Mouse (Mus musculus): ENCODE measurements at regions not wholly inside any gene's neighbourhood (a gene's known extent, or its start where the extent isn't known, plus 50 kb on each side); places are given as distances from the start of the nearest gene placed in this dataset.
"Not testable (repeated sequence)": the region's sequence is repeated elsewhere in the genome, so short reads cannot be mapped to it uniquely, and the experiment has no call there.

GRCm38 (mm10) chr13:13888847-13889246, 65.4 kb upstream of the B3galnt2 start:
- H3K27me3 ChIP-seq (replicated peaks; ENCODE audit: control insufficient read depth, insufficient read depth, low read length); H3K4me3 ChIP-seq (ENCODE audit: low read depth, low read length); H3K4me1 ChIP-seq (replicated peaks; ENCODE audit: control insufficient read depth, insufficient read depth, low read length); ATAC-seq (replicated peaks; ENCODE audit: low FRiP score); DNase-seq (ENCODE audit: low spot score); H3K36me3 ChIP-seq (ENCODE audit: control insufficient read depth, insufficient read depth, low read length); H3K4me2 ChIP-seq; H3K27ac ChIP-seq (ENCODE audit: low read depth, low read length); H3K9ac ChIP-seq (ENCODE audit: low read depth, low read length); H3K9me3 ChIP-seq (ENCODE audit: control insufficient read depth, low read length): not testable (repeated sequence)
- WGBS, result 84% methylated on average over 15 of the region's 15 CpGs

DNA sequence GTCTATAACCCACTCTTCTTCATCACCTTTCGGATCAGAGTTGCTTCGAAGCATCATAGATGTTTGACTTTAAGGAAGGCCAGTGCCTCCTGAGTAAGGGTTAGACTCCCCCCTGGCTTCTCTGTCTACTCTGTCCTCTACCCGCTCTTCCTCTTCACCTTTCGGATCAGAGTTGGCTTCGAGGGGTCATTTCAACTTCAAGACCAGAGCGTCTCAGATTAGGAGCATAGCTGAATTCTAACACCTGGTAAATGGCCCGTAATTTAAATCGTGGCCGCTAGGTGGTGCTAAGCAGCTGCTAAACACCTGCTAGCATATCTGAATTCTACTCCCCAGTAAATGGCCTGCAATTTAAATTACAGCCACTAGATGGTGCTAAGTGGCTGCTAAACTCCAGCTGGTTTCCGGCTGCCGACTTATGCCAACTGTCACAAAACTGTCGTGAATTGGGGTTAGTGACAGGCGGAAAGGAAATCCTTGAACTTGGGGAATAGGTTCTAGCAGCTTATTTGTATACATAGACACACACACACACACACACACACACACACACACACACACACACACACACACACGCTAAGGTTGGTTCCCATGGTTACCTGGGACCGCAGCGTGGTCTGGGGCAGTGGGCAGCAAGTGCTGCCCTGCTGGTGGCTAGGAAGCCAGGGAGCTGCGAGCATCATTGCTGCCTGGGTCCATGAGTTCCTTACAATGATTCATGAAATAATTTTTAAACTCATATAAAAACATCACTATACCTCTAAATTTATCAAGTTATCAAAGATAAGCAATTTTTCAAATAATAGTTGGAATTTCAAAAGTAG, 64.8 kb upstream of the B3galnt2 start:
- no peaks in the 10 kb centered on the region for H3K4me1 ChIP-seq (replicated peaks; ENCODE audit: control insufficient read depth, insufficient read depth, low read length)
- H3K9ac ChIP-seq (ENCODE audit: low read depth, low read length), result peak overlapping the region; percentile 41; the same call in 1 of the 2 replicates
- peak overlapping the region; percentile 44 for H3K4me3 ChIP-seq (ENCODE audit: low read depth, low read length)
- H3K27me3 ChIP-seq (replicated peaks; ENCODE audit: control insufficient read depth, insufficient read depth, low read length), result no peaks in the 10 kb centered on the region
- no peak overlapping the region for H3K27ac ChIP-seq (ENCODE audit: low read depth, low read length)
- WGBS, result 24% methylated on average over 17 of the region's 17 CpGs
- DNase-seq (ENCODE audit: low spot score) (peak; percentile 81), ATAC-seq (replicated peaks; ENCODE audit: low FRiP score) (peak; percentile 89)
- H3K36me3 ChIP-seq (ENCODE audit: control insufficient read depth, insufficient read depth, low read length), result no peaks in the 10 kb centered on the region
- H3K9me3 ChIP-seq (ENCODE audit: control insufficient read depth, low read length), result no peaks in the 10 kb centered on the region
- peak overlapping the region; percentile 64 for H3K4me2 ChIP-seq

DNA sequence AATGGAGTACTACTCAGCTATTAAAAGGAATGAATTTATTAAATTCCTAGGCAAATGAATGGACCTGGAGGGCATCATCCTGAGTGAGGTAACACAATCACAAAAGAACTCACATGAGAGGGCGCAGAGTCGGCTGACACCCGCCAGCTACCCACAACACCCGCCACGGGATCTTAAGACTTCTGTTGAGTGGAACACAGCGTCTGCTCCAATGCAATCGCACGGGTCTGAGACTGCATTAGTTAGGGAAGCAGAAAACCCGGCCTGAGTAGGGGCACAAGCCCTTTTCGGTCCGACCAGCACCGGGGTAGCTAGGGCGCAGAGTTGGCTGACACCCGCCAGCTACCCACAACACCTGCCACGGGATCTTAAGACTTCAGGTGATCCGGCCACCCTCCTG, 52.1 kb upstream of the B3galnt2 start:
- not testable (repeated sequence) for H3K36me3 ChIP-seq (ENCODE audit: control insufficient read depth, insufficient read depth, low read length)

More for the DNA sequence above, 52.1 kb upstream of the B3galnt2 start:
- not testable (repeated sequence) for H3K27me3 ChIP-seq (replicated peaks; ENCODE audit: control insufficient read depth, insufficient read depth, low read length); DNase-seq (ENCODE audit: low spot score); H3K4me3 ChIP-seq (ENCODE audit: low read depth, low read length); H3K27ac ChIP-seq (ENCODE audit: low read depth, low read length); H3K9me3 ChIP-seq (ENCODE audit: control insufficient read depth, low read length); H3K4me1 ChIP-seq (replicated peaks; ENCODE audit: control insufficient read depth, insufficient read depth, low read length); H3K9ac ChIP-seq (ENCODE audit: low read depth, low read length); H3K4me2 ChIP-seq; ATAC-seq (replicated peaks; ENCODE audit: low FRiP score)
- WGBS, result 91% methylated on average over 16 of the region's 16 CpGs

Data from liver, embryonic 11.5 days (tissue).